Mouse (Mus musculus) natural killer cell, adult 2 months (primary cell): ENCODE data around the gene Il1rn.

Source experiments
- DNase-seq, 2 experiments: peaks; one replicate each; pipeline ENCODE4 v3.0.0; 2022; ENCODE audit warnings: low spot score in 2 of 2

Il1rn gene

DNA sequence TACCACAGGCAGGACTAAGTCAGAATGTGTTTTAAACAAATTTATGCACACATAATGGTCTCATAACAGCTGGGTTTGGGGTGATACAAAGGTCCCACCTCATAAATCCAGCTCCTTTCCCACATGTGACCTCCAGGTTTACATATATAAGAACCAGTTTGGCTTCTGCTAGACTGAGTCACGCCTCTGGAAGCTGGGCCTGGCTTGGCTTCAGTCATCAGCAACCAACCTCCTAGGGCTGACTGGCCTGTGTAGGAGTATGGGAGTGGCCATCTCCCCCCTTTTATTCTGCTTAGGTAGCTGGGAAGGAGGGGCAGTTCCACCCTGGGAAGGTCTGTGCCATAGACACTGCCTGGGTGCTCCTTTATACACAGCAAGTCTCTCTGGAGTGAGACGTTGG is at the start of gene Il1rn:
Il1rn (plus strand) TSS at position 309 of the 400 bp plus-strand sequence.
- no peak for DNase-seq

DNA sequence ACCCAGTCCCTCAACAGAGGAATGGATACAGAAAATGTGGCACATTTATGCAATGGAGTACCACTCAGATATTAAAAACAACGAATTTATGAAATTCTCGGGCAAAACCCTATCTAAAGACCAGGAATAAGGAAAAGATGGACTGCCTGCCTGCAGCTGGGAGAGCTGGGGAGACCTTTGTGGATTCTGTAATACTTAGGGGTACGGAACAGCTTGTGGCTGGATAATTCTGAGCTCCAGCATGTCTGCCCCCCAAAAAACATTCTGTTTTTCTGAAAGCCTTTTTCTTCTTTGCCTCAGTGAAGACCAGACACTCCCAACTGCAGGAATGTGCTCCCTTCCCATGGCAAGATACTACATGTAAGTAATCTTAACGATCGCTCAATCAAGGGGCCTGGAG is 45.8 kb upstream of the Il1rn start, which contains the start of gene Il1f10:
Il1f10 (plus strand) TSS at position 301 of the 400 bp plus-strand sequence.
- DNase-seq: no peak

GRCm38 (mm10) chr2:24294616-24295015 is 42.0 kb upstream of the Il1rn start:
- DNase-seq: no peak

- peak in 1 of 2 experiments; percentile 47 for DNase-seq
Measured at GRCm38 (mm10) chr2:24296837-24297236, 39.8 kb upstream of the Il1rn start.

DNA sequence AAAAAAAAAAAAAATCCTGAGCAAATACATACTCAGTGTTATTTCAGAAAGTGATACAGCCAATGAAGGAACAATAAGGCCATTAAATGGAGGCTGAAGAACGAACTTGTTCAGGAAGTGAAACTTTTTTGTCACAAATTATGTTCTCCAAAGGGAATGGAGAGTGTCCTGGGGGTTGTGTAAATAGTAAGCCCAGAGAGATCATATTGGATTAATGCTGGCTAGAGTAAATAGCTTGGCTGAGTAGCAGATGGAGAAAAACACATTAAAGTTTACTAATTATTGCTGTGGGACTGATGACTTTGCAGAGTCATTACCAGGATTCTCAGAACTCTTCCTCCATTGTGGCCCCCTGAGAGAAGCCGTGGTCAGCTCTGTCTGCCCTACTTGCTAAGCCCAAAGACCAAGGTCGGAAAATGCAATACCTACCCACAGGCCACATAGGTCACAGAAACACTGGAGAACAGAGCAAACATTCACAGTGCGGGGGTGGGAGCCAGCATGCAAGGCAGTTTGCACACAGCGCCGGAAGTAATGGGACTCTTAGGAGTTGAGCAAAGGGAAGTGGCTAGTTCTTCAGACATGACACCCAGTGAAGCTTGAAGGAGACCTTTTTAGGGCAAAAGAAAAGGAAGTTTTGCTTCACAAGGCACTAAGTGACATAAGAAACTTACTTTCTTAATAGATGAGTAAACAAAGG is 25.2 kb upstream of the Il1rn start:
- DNase-seq: peak in 1 of 2 experiments; percentile 37

DNA sequence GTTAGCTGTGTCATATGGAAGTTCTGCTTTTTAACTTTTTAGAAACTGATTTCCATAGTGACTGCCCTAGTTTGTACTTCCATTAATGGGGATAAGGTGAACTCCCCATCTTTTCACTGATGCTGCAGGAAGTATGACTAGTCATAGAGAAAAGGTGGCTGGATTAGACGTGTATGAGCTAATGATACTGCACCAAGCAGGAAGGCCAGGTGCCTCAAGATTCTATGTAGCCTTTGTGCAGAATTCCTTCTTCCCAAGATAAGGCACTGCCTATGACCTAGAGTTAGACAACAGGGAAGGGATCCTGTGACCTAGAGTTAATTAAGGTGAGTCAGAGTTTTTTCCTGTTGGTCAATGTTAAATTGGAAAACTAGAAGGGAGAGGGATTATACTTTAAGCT is 19.7 kb upstream of the Il1rn start:
- no peak for DNase-seq

- DNase-seq: no peak
Measured at GRCm38 (mm10) chr2:24317919-24318598, 18.6 kb upstream of the Il1rn start.

DNA sequence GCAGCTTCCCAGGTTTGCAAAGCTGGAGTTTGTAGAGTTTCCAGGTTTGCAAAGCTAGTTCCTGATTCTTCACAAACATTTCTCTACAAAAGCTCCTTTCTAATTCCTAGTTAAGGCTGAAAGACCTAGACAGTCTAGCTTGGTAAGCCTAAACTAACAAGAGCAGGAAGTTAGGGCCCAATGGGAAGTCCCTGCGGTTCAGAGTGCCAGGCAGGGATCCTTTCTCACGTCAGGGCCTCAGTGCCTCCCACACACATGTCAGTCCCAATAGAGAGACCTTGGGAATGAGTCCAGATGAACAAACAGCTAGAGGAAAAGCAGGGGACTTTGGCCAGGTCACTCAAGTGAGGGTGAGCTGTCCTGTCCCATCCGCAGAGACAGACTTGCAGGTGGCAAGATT is 1.3 kb upstream of the Il1rn start:
- no peak for DNase-seq

DNA sequence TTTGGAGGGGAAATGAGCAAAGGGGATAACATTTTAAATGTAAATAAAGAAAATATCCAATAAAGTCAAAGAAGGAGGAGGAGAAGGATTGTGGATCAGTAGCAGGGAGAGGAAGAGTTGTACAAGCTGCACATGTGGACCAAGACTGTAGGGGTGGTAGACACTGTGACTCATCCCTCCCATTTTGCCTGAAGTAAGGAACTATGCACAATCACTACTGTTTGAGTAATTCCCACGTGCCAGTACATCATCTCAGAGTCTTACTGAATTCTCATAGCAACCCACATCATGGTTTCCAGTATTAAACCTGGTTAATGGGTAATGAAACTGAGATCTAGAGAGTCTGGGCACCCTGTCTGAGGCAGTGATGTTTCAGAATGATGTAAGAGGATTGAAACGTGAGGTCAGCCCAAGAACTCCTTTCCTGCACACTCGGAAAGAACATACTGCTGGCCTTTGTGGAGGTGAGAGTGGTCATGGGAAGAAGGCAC is 4.8 kb downstream of the Il1rn start:
- no peak for DNase-seq

- no peak for DNase-seq
Measured at GRCm38 (mm10) chr2:24344619-24345018, 8.0 kb downstream of the Il1rn start.

DNA sequence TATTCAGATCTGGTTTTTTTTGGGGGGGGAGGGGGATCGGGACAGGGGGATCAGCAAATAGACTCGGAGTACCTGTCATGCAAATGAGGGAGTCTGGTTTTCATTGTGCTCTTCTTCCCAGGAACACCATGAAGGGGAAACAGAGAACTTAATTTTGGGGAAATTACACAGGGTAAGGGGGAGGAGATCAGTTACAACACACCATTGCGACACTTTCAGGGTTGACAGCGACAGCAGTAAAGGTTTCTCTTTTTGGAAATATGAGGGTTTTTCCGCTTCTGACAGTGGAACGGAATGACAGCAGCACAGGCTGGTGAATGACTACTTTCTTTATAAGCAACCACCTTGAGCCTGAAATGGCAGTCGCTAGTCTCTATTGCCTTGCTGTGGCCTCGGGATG is 8.4 kb downstream of the Il1rn start:
- DNase-seq: no peak

- no peak for DNase-seq
Measured at GRCm38 (mm10) chr2:24347926-24348325, 11.3 kb downstream of the Il1rn start.

DNA sequence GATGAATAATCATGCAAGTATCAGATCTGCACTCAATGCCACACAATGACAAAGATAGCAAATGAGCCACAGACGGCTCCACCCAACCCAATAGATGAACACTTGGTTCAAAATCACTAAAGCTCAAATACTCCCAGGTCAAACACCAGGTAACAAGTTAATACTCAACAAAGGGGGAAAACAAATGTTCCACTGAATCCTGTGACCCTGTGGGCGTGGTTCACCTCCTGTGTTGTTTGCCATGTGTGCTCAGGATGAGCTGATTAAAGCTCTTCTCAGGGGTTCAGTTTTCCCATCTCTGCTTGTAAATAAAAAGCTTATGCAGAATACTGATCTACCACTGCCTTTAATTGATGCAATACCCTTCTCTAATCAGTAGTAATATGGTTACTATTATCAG is 14.5 kb downstream of the Il1rn start:
- DNase-seq: no peak

DNA sequence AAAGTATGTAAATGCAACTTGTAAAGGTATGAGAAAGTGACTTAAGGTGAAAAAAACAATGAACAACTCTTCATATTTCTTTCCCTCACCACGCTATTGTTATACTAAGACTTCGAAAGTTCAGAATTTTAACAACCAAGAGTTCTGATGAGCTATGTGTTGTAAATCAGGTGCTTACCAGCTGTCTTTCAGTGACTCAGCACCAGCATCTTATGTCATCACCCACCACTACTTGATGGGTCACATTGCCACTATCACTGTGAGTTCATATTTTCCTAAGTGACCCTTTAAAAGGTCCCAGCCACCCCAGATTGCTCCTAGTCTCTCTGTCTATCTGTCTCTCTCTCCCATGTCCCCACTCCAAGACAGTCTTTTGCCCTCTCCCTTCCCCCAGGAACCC is 16.4 kb downstream of the Il1rn start:
- no peak for DNase-seq

DNA sequence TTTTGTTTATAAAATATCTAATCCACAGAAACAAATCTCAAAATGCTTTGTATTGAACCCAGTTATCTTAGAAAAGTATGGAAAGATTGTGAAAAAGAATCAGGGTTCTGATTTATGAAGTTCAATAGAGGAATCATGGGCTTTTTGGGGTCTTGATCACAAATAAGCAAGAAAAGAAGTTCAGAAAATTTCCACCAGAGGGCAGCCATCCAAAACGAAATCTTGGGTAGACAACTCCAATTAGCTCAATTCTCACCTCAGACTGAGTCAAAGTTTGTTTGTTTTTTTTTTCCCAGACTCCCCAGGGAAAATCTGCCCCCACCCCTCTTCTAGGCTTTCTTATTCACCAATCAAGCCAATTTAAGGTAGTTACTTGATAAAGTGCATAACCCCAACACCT is 21.0 kb downstream of the Il1rn start:
- peak; percentile 42 to 56 for DNase-seq

DNA sequence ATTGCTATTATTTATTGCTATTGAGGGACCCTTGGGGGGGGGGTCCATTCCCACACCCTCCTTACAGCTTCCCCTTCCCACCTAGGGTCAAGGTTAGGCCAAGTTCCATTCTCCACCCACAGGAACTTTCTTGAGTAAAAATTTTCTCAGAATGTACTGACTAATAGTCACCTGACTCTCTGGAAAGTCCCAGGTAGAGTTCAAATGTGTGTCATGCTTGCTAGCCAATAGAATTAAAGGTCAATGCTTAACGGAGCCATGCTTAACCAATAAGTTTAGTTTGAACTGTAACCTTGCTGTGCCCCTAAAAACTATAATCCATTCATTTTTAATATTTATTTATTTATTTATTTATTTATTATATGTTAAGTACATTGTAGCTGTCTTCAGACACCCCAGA is 22.7 kb downstream of the Il1rn start:
- DNase-seq: no peak

DNA sequence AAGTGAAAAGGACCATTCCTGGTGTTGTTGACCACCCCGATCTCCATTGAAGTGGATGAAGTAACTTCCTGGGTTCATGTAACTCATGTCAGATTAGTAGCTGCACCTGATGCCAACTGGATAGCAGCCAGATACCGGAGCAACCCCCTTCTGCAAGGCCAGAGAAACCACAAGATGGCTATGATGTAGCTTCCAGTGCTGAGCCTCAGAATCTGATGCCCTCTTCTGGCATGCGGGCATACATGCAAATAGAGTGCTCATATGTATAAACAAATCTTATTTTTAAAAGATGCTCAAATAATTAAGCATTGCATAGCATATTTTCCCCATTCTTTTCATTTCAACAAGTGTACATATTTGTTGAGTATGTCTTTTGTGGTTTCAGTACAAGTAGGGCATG is 27.2 kb downstream of the Il1rn start:
- DNase-seq: no peak

GRCm38 (mm10) chr2:24366214-24366975 is 29.7 kb downstream of the Il1rn start:
- peak; percentile 26 to 42 for DNase-seq

DNA sequence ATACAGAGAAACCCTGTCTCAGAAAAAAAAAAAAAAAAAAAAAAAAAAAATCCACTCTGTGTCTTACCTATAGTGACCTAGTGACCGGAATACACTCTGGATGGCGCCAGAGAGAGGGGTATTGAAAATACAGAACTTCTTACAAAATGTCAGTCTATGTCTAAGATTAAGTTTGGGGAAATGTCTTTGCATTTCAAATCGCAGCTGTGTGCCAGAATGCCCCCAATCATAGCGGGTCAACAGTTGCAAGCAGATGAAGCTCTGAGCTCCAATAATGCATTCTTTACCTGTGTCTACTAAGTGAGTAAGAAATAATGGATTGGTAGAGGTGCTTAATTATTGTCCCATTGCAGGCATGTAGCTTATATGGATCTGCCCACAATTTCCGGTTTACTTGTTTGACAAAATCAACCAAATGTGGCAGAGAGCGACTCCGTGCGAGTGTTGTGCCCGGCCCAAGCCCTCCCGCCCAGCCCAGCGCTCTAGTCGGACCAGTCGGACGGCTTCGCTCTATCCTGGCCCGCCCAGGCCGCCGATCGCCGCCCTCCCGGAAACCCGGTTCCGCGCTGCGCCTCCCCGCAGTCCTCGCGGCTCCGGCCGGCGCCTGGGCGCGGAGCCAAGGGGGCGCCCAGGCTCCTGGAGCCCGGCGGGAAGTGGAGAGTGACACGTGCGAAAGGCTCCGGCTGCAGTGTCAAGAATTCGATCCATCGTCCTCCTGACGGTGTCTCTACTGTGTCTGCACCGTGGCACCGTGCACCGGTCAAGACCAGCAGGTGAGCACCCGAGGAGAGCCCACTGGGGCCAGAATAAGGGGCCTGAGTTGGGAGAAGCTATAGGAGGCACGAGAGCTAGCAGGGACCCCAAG is 30.6 kb downstream of the Il1rn start, which contains the start of gene Psd4:
Psd4 (plus strand) TSS at position 551 of the 865 bp plus-strand sequence.
- peak; percentile 63 to 65 for DNase-seq

- DNase-seq: no peak
Measured at GRCm38 (mm10) chr2:24367895-24368261, 31.2 kb downstream of the Il1rn start.

- DNase-seq: no peak
Measured at GRCm38 (mm10) chr2:24378747-24379450, 42.2 kb downstream of the Il1rn start.
